Mouse (Mus musculus) embryo, embryonic 11.5 days (tissue): ENCODE measurements around the gene Sacm1l.

Experiments used
- DNase-seq: peaks from one replicate; pipeline ENCODE4 v3.0.0-alpha.2; 2012; ENCODE audit warnings: low read depth, low spot score

Gene Sacm1l

GRCm38 (mm10) chr9:123509638-123510604 lies 19.6 kb upstream of the Sacm1l start:
- DNase-seq = no peak

- DNase-seq = no peak
These were observed 18.6 kb upstream of the Sacm1l start for GRCm38 (mm10) chr9:123510926-123511325.

GRCm38 (mm10) chr9:123512482-123512881 lies 17.1 kb upstream of the Sacm1l start:
- DNase-seq = no peak

GRCm38 (mm10) chr9:123515087-123515486 lies 14.5 kb upstream of the Sacm1l start:
- DNase-seq = no peak

- no peak for DNase-seq
These were observed 12.7 kb upstream of the Sacm1l start for GRCm38 (mm10) chr9:123516641-123517385.

- DNase-seq = no peak
These were observed 10.3 kb upstream of the Sacm1l start for GRCm38 (mm10) chr9:123518969-123519894.

- DNase-seq = no peak
These were observed 8.8 kb upstream of the Sacm1l start for GRCm38 (mm10) chr9:123520735-123521134.

GRCm38 (mm10) chr9:123523676-123524075 lies 5.9 kb upstream of the Sacm1l start:
- peak; percentile 31 for DNase-seq

- peak; percentile 48 for DNase-seq
These were observed 4.5 kb upstream of the Sacm1l start for GRCm38 (mm10) chr9:123525095-123525494.

- no peak for DNase-seq
These were observed 3.1 kb upstream of the Sacm1l start for GRCm38 (mm10) chr9:123526502-123526901.

GRCm38 (mm10) chr9:123528087-123528925 lies 1.3 kb upstream of the Sacm1l start:
- no peak for DNase-seq

GRCm38 (mm10) chr9:123528926-123529295 lies 648 bp upstream of the Sacm1l start:
- DNase-seq = peak; percentile 31

- DNase-seq = peak; percentile 34
These were observed 558 bp downstream of the Sacm1l start for GRCm38 (mm10) chr9:123530158-123530475.

- DNase-seq = no peak
These were observed 1.1 kb downstream of the Sacm1l start for GRCm38 (mm10) chr9:123530566-123531130.

- no peak for DNase-seq
These were observed 1.7 kb downstream of the Sacm1l start for GRCm38 (mm10) chr9:123531234-123531633.

GRCm38 (mm10) chr9:123536613-123537012 lies 7.1 kb downstream of the Sacm1l start:
- DNase-seq = no peak

- DNase-seq = no peak
These were observed 8.6 kb downstream of the Sacm1l start for GRCm38 (mm10) chr9:123538189-123538588.

- DNase-seq = no peak
These were observed 9.5 kb downstream of the Sacm1l start for GRCm38 (mm10) chr9:123539093-123539492.

GRCm38 (mm10) chr9:123539823-123540222 lies 10.3 kb downstream of the Sacm1l start:
- DNase-seq = no peak

- peak; percentile 24 for DNase-seq
These were observed 25.0 kb downstream of the Sacm1l start for GRCm38 (mm10) chr9:123554599-123554998.
